Mouse (Mus musculus) neutrophil, adult 59 days (primary cell): ENCODE results near the gene Ppp6r2. TPM values are rescaled to one million over a fixed set of nuclear protein-coding genes. Genes with fewer than 3 reads are reported as not detected.

Source experiments
- total RNA-seq, 2 experiments: library from RNA; stranded (reverse); gene quantifications; 1 replicate in 1 of 2; 2 replicates in 1 of 2; pipeline ENCODE4 v1.2.4; 2023

Gene Ppp6r2
- 10 to 100 TPM; 23.9 to 31.0 TPM for total RNA-seq

GRCm38 (mm10) chr15:89210915-89211715 is at the start of gene Ppp6r2:
Gene Ppp6r2, plus strand, starts transcription at chr15:89211553.

GRCm38 (mm10) chr15:89180571-89181229 is 30.7 kb upstream of the Ppp6r2 start, which contains the start of gene Plxnb2:
Gene Plxnb2, minus strand, starts transcription at chr15:89180788.

GRCm38 (mm10) chr15:89196313-89196706 is 15.0 kb upstream of the Ppp6r2 start, which contains the start of gene Dennd6b:
Gene Dennd6b, minus strand, starts transcription at chr15:89196496.

GRCm38 (mm10) chr15:89315190-89315731 is 103.9 kb downstream of the Ppp6r2 start, which contains the start of gene Sbf1:
Gene Sbf1, minus strand, starts transcription at chr15:89315311.

GRCm38 (mm10) chr15:89322670-89323522 is 111.5 kb downstream of the Ppp6r2 start, which contains the start of gene Adm2:
Gene Adm2, plus strand, starts transcription at chr15:89322720.

GRCm38 (mm10) chr15:89334271-89334670 is 122.9 kb downstream of the Ppp6r2 start, which contains the start of gene Miox:
Gene Miox, plus strand, starts transcription at chr15:89334398.

Other genes with a start within 250 kb of the Ppp6r2 start
- gene Mlc1, start 232.5 kb upstream of the Ppp6r2 start, total RNA-seq: not detected
- not detected for gene Mov10l1, start 228.6 kb upstream of the Ppp6r2 start, total RNA-seq
- gene Panx2, start 151.8 kb upstream of the Ppp6r2 start, total RNA-seq: under 1 TPM in 1 of 2 experiments, not detected in 1; 0.16 TPM
- gene Trabd, start 136.4 kb upstream of the Ppp6r2 start, total RNA-seq: 10 to 100 TPM; 44.3 to 45.0 TPM
- 10 to 100 TPM; 21.6 to 22.1 TPM for gene Selenoo, start 122.5 kb upstream of the Ppp6r2 start, total RNA-seq
- gene Tubgcp6, start 88.4 kb upstream of the Ppp6r2 start, total RNA-seq: 10 to 100 TPM; 18.1 to 21.5 TPM
- 1 to 10 TPM; 8.2 to 9.6 TPM for gene Hdac10, start 82.9 kb upstream of the Ppp6r2 start, total RNA-seq
- under 1 TPM in 1 of 2 experiments, not detected in 1; 0.20 TPM for gene Mapk12, start 70.8 kb upstream of the Ppp6r2 start, total RNA-seq
- under 1 TPM; 0.27 to 0.42 TPM for gene Mapk11, start 61.9 kb upstream of the Ppp6r2 start, total RNA-seq
- gene Plxnb2, start 30.8 kb upstream of the Ppp6r2 start, total RNA-seq: 10 to 100 TPM; 50.5 to 82.5 TPM
- 1 to 10 TPM; 2.0 to 2.2 TPM for gene Dennd6b, start 15.1 kb upstream of the Ppp6r2 start, total RNA-seq
- 100 to 1,000 TPM; 107 to 117 TPM for gene Sbf1, start 103.8 kb downstream of the Ppp6r2 start, total RNA-seq
- not detected for gene Adm2, start 111.2 kb downstream of the Ppp6r2 start, total RNA-seq
- not detected for gene Miox, start 122.8 kb downstream of the Ppp6r2 start, total RNA-seq
- 10 to 100 TPM; 39.7 to 41.8 TPM for gene Lmf2, start 144.1 kb downstream of the Ppp6r2 start, total RNA-seq
- gene Ncaph2, start 144.2 kb downstream of the Ppp6r2 start, total RNA-seq: 10 to 100 TPM; 73.4 to 76.9 TPM
- gene Sco2, start 162.3 kb downstream of the Ppp6r2 start, total RNA-seq: 1 to 10 TPM; 4.4 to 7.0 TPM
- gene Tymp, start 165.5 kb downstream of the Ppp6r2 start, total RNA-seq: under 1 TPM in 1 of 2 experiments, not detected in 1; 0.24 TPM
- 1 to 10 TPM in 1 of 2 experiments, not detected in 1; 1.2 TPM for gene Odf3b, start 167.7 kb downstream of the Ppp6r2 start, total RNA-seq
- not detected for gene Klhdc7b, start 173.4 kb downstream of the Ppp6r2 start, total RNA-seq
- not detected for gene Syce3, start 198.9 kb downstream of the Ppp6r2 start, total RNA-seq
- gene Cpt1b, start 214.3 kb downstream of the Ppp6r2 start, total RNA-seq: 1 to 10 TPM; 2.6 to 4.1 TPM
- gene C730034F03Rik, start 218.0 kb downstream of the Ppp6r2 start, total RNA-seq: 1 to 10 TPM; 3.2 to 3.7 TPM
- under 1 TPM in 1 of 2 experiments, not detected in 1; 0.78 TPM for gene Gm44502, start 218.1 kb downstream of the Ppp6r2 start, total RNA-seq
- gene Chkb, start 218.4 kb downstream of the Ppp6r2 start, total RNA-seq: 100 to 1,000 TPM; 127 to 141 TPM
- not detected for gene Mapk8ip2, start 242.4 kb downstream of the Ppp6r2 start, total RNA-seq